Mouse (Mus musculus) intestine, postnatal 0 days (tissue): Measurements from ENCODE around the gene Proser3. TPM values are rescaled to one million over a fixed set of nuclear protein-coding genes. Genes with fewer than 3 reads are reported as not detected.

Experiments used
- ATAC-seq: fragments of 200-750 bp; cut with Nextera tagmentation; 2 replicates; pipeline ENCODE4 v1.8.0; 2017; ENCODE audit warnings: mild to moderate bottlenecking, moderate TSS enrichment, moderate library complexity
- H3K27ac ChIP-seq: fragments of 300-500 bp; sonication (generic); 2 replicates; pipeline ENCODE4 v1.5.1; 2014; ENCODE audit warnings: mild to moderate bottlenecking, low read depth, low read length, moderate library complexity
- H3K27me3 ChIP-seq: fragments of 300-500 bp; sonication (generic); replicated peaks from 2 replicates; pipeline ENCODE4 v1.6.1; 2014; ENCODE audit warnings: low read length, mixed read lengths; ENCODE audit not compliant: control insufficient read depth, insufficient read depth
- H3K36me3 ChIP-seq: fragments of 300-500 bp; sonication (generic); 2 replicates; pipeline ENCODE4 v1.6.1; 2014; ENCODE audit warnings: mild to moderate bottlenecking, moderate library complexity; ENCODE audit not compliant: control insufficient read depth, insufficient read depth
- H3K4me1 ChIP-seq: fragments of 300-500 bp; sonication (generic); replicated peaks from 2 replicates; pipeline ENCODE4 v1.6.1; 2014; ENCODE audit warnings: antibody characterized with exemption, low read length, mixed read lengths; ENCODE audit not compliant: control insufficient read depth, insufficient read depth
- H3K4me2 ChIP-seq: fragments of 300-500 bp; sonication (generic); replicated peaks from 2 replicates; pipeline ENCODE4 v1.6.1; 2014; ENCODE audit warnings: low read depth, mild to moderate bottlenecking, moderate library complexity
- H3K4me3 ChIP-seq: fragments of 300-500 bp; sonication (generic); 2 replicates; pipeline ENCODE4 v1.5.1; 2014; ENCODE audit warnings: low read depth, low read length
- H3K9ac ChIP-seq: fragments of 300-500 bp; sonication (generic); 2 replicates; pipeline ENCODE4 v1.6.1; 2014; ENCODE audit warnings: mild to moderate bottlenecking, low read depth, low read length
- H3K9me3 ChIP-seq: fragments of 300-500 bp; sonication (generic); 2 replicates; pipeline ENCODE4 v1.6.1; 2016; ENCODE audit warnings: mixed run types; ENCODE audit not compliant: control insufficient read depth
- CTCF ChIP-seq: sonication (generic); IDR thresholded peaks from 2 replicates; pipeline ENCODE4 v1.5.1; 2016; ENCODE audit warnings: low read depth, mild to moderate bottlenecking, control low read depth, antibody characterized with exemption, moderate library complexity
- WGBS: fragments of 180-500 bp; shearing (Covaris S2); extraction: QIAGEN DNeasy Blood & Tissue Kit; methylation state at CpG from one replicate; pipeline ENCODE4 v1.1.7; 2014; 5-methylcytosine and 5-hydroxymethylcytosine counted together
- polyA plus RNA-seq: library from polyadenylated mRNA; unstranded; fragments of >200 nt; fragmentation: Nextera tagmentation; extraction: Ambion mirVana; gene quantifications from 2 replicates; pipeline ENCODE4 v1.2.1, GENCODE M21; 2015

The Proser3 gene
- polyA plus RNA-seq, 1 experiment from 2014 or later, result 2.0 TPM

DNA sequence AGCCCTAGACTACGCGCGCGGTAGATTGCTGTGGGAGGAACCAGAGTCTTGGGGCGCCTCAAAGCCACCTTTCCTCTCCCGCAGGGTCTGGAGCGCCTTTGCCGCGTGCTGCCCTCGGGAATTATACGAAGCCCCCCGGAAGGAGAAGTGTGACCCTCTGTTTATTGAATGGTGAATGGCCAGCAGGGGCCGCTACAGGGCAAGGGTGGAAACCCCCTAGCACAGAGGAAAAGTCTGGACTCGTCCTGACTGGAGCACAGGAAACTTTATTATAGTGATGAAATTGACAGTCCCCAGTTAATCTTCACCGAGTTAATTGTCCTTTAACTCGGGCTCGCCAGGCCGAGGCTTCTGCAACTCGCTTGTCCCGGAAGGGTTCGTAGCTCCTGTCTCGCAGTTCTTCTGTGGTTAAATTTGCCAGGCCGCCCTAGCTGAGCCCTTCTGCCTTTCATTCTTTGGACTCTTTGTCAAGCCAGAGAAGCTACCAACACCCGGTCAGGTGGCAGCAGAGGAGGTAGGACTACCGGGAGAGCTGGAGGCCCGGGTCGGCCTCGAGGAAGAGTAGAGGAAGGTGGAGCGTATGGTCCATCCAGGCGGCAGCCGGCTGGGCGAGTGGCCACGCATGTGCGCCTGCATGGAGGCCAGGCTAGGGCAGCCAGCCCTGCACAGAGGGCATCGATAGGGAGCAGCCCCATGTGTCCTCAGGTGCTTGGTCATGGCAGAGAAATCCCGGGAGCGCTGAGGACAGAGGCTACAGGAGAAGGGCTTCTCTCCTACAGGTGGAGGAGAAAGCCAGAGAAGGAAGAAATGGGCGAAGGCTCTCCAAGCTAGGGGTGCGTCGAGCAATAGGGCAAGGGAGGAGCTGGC lies 37.6 kb upstream of the Proser3 start:
- peak overlapping the region; percentile 87 for H3K27ac ChIP-seq
- peak overlapping the region; percentile 81 for H3K4me3 ChIP-seq
- H3K36me3 ChIP-seq, result peaks cover 21% of the 10 kb centered on the region
- peak overlapping the region; percentile 67 for H3K4me2 ChIP-seq
- H3K9ac ChIP-seq, result peak overlapping the region; percentile 13
- 13% methylated on average over 40 of the region's 40 CpGs for WGBS
- no peaks in the 10 kb centered on the region for H3K27me3 ChIP-seq
- TF ChIP-seq CTCF, result peak; percentile 98
- no peaks in the 10 kb centered on the region for H3K9me3 ChIP-seq
- peak; percentile 65 for ATAC-seq
- H3K4me1 ChIP-seq, result no peaks in the 10 kb centered on the region

DNA sequence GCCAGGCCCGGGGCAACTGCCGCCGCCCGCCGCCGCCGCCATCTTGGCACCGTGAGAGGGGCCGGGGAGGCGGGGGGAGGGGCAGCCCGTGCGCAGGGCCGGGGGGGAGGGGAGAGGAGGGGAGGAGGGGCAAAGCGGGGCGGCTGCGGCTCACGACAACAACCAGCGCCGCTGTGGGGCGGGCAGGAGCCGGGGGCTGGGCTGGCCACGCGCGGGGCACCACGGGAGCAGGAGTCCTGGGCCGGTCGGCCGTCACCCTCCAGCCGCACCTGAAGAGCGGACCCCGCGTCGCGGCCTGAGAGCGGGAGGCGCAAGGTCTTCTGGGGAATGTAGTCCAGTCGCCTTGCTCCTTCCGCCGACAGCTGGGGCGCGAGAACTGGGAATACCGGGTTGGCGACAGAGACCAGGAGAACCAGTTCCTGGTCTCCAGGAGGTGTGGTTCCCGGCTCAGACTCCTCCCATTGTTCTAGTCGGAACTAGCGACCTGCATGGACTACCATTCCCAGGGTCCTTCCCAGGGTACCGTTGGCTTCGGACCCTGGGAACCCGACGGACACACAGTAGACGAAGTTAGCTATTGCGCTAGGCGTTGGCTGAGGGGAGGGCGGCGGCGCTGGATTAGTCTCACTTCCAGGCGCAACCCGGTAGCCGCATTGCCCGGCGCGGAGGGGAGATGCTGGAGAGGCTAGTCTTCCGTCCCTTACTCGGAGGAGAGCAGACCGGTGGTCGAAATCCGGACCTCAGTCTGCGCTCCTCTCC lies 36.8 kb upstream of the Proser3 start, which contains the start of gene Kmt2b:
TSS of gene Kmt2b (minus strand) at position 51 of the 759 bp plus-strand sequence.
- Histone ChIP-seq H3K27ac (peak within 1 kb of the TSS; percentile 87), H3K9me3 (no peaks in the 10 kb centered on the region), H3K4me3 (peak within 1 kb of the TSS; percentile 81), H3K27me3 (no peaks in the 10 kb centered on the region), H3K9ac (peak within 1 kb of the TSS; percentile 92), H3K4me1 (no peaks in the 10 kb centered on the region), H3K4me2 (peak within 1 kb of the TSS; percentile 67), H3K36me3 (peaks cover 29% of the 10 kb centered on the region)
- peak; percentile 94 for ATAC-seq
- WGBS, result under 1% methylated on average over 49 of the region's 68 CpGs
- TF ChIP-seq CTCF, result 0 out of 2 replicates have a peak, but pooled peaks have one; percentile 13

DNA sequence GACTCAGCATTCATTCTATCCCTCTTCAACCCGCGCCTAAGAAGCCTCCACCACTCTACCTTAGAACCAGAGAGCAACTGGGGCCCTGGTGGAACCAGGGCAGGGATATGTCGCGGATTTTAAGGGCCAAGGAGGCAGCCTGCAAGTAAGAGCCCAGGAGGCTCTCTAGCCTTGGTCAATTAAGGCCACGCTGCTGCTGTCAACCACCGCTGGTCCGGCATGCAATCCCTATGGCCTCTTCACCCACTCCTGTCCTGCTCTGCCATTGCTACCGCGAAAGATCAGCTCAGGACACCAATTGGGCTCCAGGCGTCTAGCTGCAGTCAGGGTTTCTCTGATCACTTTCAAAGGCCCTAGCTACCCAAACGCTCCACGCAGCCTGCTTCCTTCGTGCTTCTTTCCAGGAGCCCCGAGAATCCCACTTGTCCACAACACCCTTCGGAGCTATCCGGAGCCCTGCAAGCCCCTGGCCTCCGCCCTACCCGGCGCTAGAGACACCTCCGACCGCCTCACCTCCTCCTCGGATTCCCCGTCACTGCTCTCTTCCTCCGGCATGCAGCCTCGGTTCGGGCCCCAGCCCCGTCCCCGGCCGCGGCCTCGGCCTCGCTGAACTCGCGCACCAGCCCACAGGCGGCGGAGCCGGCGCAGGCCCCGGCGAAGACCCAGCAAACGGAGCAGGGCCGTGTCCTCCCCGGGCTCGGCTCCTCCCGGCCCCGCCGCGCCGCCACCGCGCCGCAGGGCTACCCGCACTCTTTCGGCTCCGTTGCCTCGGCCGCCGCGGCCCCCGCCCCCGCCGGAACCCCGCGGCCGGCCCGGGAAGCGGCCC lies 36.0 kb upstream of the Proser3 start:
- Histone ChIP-seq H3K27me3 (no peaks in the 10 kb centered on the region), H3K4me3 (peak overlapping the region; percentile 81), H3K36me3 (peaks cover 36% of the 10 kb centered on the region), H3K4me1 (no peaks in the 10 kb centered on the region), H3K9me3 (no peaks in the 10 kb centered on the region), H3K4me2 (peak overlapping the region; percentile 67), H3K27ac (peak overlapping the region; percentile 87), H3K9ac (peak overlapping the region; percentile 92)
- peak; percentile 8; the same call in 1 of the 2 replicates for ATAC-seq
- under 1% methylated on average over 66 of the region's 67 CpGs for WGBS
- TF ChIP-seq CTCF, result no peak

DNA sequence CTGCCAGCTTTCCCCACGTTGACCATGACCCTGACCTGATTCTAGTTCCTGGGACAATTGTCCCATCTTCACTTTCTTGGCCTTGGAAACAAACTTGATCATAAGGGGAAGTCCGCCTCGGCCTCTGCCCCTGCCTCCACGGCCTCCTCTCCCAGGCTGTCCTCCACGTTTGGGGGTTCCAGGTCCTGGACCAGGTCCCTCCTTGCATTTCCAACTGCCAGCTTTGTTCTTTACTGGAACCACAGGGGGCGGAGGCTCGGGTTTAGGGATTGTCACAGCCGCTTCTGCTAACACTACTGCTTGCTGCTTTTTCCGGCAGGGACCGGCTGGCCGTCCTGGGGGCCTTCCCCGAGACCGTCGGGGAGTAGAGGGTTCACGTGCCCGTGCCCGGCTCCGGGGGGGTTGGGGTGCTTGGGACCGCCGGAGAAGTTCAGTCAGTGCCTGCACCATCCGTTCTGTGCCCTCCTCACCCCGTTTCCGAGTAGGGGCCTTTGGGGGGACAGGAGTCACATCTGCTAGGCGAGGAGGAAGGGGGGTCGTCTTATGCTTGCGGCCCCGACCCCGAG lies 34.4 kb upstream of the Proser3 start:
- H3K9me3 ChIP-seq, result no peaks in the 10 kb centered on the region
- H3K4me3 ChIP-seq, result no peak overlapping the region
- no peak for TF ChIP-seq CTCF
- H3K27ac ChIP-seq, result no peak overlapping the region
- no peaks in the 10 kb centered on the region for H3K4me1 ChIP-seq
- no peak overlapping the region for H3K4me2 ChIP-seq
- H3K27me3 ChIP-seq, result no peaks in the 10 kb centered on the region
- ATAC-seq, result no peak
- H3K36me3 ChIP-seq, result peaks cover 51% of the 10 kb centered on the region
- H3K9ac ChIP-seq, result no peak overlapping the region
- WGBS, result 90% methylated on average over 28 of the region's 28 CpGs

DNA sequence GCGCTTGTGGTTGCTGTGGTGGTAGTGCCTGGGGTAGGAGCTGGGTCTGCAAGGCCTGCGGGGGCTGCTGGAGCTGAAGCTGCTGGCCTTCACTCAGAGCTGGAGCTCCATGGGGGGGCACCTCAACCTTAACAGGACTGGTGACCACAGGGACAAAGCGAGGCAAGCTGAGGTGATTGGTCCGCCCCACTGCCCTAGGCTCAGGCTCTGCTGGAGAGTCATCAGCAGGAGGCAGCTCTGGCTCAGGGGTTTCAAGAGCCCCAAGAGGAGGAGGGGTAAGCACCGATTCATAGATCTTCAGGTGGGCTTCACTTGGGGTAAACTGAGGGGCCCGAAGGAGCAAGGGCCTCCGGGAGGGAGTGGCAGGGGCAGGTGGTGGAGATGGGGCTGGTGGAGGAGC lies 33.1 kb upstream of the Proser3 start:
- no peak overlapping the region for H3K27ac ChIP-seq
- peaks cover 65% of the 10 kb centered on the region for H3K36me3 ChIP-seq
- no peaks in the 10 kb centered on the region for H3K27me3 ChIP-seq
- no peak overlapping the region for H3K9ac ChIP-seq
- no peak for TF ChIP-seq CTCF
- H3K4me2 ChIP-seq, result no peak overlapping the region
- ATAC-seq, result no peak
- no peaks in the 10 kb centered on the region for H3K4me1 ChIP-seq
- H3K4me3 ChIP-seq, result no peak overlapping the region
- WGBS, result 98% methylated on average over 7 of the region's 7 CpGs
- no peaks in the 10 kb centered on the region for H3K9me3 ChIP-seq
